Mouse (Mus musculus): ENCODE data around the gene Nr2f2. TPM values are rescaled to one million over a fixed set of nuclear protein-coding genes. Genes with fewer than 3 reads are reported as not detected.

The Nr2f2 gene
- polyA plus RNA-seq, 1 experiment from 2014 or later, result 203 TPM

- peak overlapping the region; percentile 45 for H3K4me2 ChIP-seq (ENCODE audit: low read length)
Observed at GRCm38 (mm10) chr7:70325381-70325780, 41.2 kb downstream of the Nr2f2 start.

GRCm38 (mm10) chr7:70324541-70324940 is 42.0 kb downstream of the Nr2f2 start:
- no peaks in the 10 kb centered on the region for H3K36me3 ChIP-seq (ENCODE audit: insufficient read depth, low read length)
- no peak overlapping the region for H3K9ac ChIP-seq (ENCODE audit: low read depth, low read length)
- H3K4me2 ChIP-seq (ENCODE audit: low read length), result no peak overlapping the region
- H3K9me3 ChIP-seq (replicated peaks; ENCODE audit: low read length), result no peaks in the 10 kb centered on the region
- H3K4me3 ChIP-seq (replicated peaks; ENCODE audit: low read depth, low read length), result no peak overlapping the region
- TF ChIP-seq CTCF (IDR thresholded peaks at IDR 0.05; ENCODE audit: low read depth), result no peak
- 65% methylated on average over 5 of the region's 5 CpGs for WGBS
- no peaks in the 10 kb centered on the region for H3K4me1 ChIP-seq (replicated peaks; ENCODE audit: insufficient read depth, low read length)
- H3K27ac ChIP-seq, result no peak overlapping the region
- ATAC-seq (replicated peaks; ENCODE audit: low FRiP score, low read depth) (no peak), DNase-seq (ENCODE audit: low spot score) (no peak)
- no peaks in the 10 kb centered on the region for H3K27me3 ChIP-seq (ENCODE audit: insufficient read depth, low read length)

More at GRCm38 (mm10) chr7:70325381-70325780, 41.2 kb downstream of the Nr2f2 start:
- Histone ChIP-seq H3K27me3 (ENCODE audit: insufficient read depth, low read length) (no peaks in the 10 kb centered on the region), H3K9me3 (replicated peaks; ENCODE audit: low read length) (no peaks in the 10 kb centered on the region), H3K36me3 (ENCODE audit: insufficient read depth, low read length) (no peaks in the 10 kb centered on the region), H3K27ac (no peak overlapping the region), H3K4me1 (replicated peaks; ENCODE audit: insufficient read depth, low read length) (no peaks in the 10 kb centered on the region), H3K9ac (ENCODE audit: low read depth, low read length) (0 out of 2 replicates have a peak overlapping the region, but pooled peaks have one; percentile 10), H3K4me3 (replicated peaks; ENCODE audit: low read depth, low read length) (peak overlapping the region; percentile 24)
- 12% methylated on average over 18 of the region's 18 CpGs for WGBS
- ATAC-seq (replicated peaks; ENCODE audit: low FRiP score, low read depth), result peak; percentile 38; the same call in 1 of the 2 replicates
- TF ChIP-seq CTCF (IDR thresholded peaks at IDR 0.05; ENCODE audit: low read depth), result no peak
- no peak for DNase-seq (ENCODE audit: low spot score)

GRCm38 (mm10) chr7:70324041-70324440 is 42.5 kb downstream of the Nr2f2 start:
- ATAC-seq (replicated peaks; ENCODE audit: low FRiP score, low read depth) (no peak), DNase-seq (ENCODE audit: low spot score) (no peak)
- H3K36me3 ChIP-seq (ENCODE audit: insufficient read depth, low read length), result no peaks in the 10 kb centered on the region
- H3K4me1 ChIP-seq (replicated peaks; ENCODE audit: insufficient read depth, low read length), result no peaks in the 10 kb centered on the region
- H3K4me2 ChIP-seq (ENCODE audit: low read length), result no peak overlapping the region
- no peak overlapping the region for H3K27ac ChIP-seq
- no peak overlapping the region for H3K4me3 ChIP-seq (replicated peaks; ENCODE audit: low read depth, low read length)
- no peaks in the 10 kb centered on the region for H3K9me3 ChIP-seq (replicated peaks; ENCODE audit: low read length)
- H3K27me3 ChIP-seq (ENCODE audit: insufficient read depth, low read length), result no peaks in the 10 kb centered on the region
- 57% methylated on average over 9 of the region's 9 CpGs for WGBS
- no peak overlapping the region for H3K9ac ChIP-seq (ENCODE audit: low read depth, low read length)
- TF ChIP-seq CTCF (IDR thresholded peaks at IDR 0.05; ENCODE audit: low read depth), result no peak

GRCm38 (mm10) chr7:70305716-70306115 is 60.8 kb downstream of the Nr2f2 start:
- no peak overlapping the region for H3K27ac ChIP-seq
- no peak for DNase-seq (ENCODE audit: low spot score)
- H3K36me3 ChIP-seq (ENCODE audit: insufficient read depth, low read length), result no peaks in the 10 kb centered on the region
- H3K4me2 ChIP-seq (ENCODE audit: low read length), result no peak overlapping the region
- H3K4me1 ChIP-seq (replicated peaks; ENCODE audit: insufficient read depth, low read length), result no peaks in the 10 kb centered on the region
- H3K4me3 ChIP-seq (replicated peaks; ENCODE audit: low read depth, low read length), result no peak overlapping the region
- H3K27me3 ChIP-seq (ENCODE audit: insufficient read depth, low read length), result no peaks in the 10 kb centered on the region
- H3K9me3 ChIP-seq (replicated peaks; ENCODE audit: low read length), result no peaks in the 10 kb centered on the region
- no peak overlapping the region for H3K9ac ChIP-seq (ENCODE audit: low read depth, low read length)
- 49% methylated on average over 7 of the region's 7 CpGs for WGBS
- no peak for TF ChIP-seq CTCF (IDR thresholded peaks at IDR 0.05; ENCODE audit: low read depth)
- no peak for ATAC-seq (replicated peaks; ENCODE audit: low FRiP score, low read depth)

GRCm38 (mm10) chr7:70304426-70304825 is 62.1 kb downstream of the Nr2f2 start:
- H3K4me1 ChIP-seq (replicated peaks; ENCODE audit: insufficient read depth, low read length), result no peaks in the 10 kb centered on the region
- H3K9me3 ChIP-seq (replicated peaks; ENCODE audit: low read length), result no peaks in the 10 kb centered on the region
- H3K4me2 ChIP-seq (ENCODE audit: low read length), result no peak overlapping the region
- no peak overlapping the region for H3K27ac ChIP-seq
- no peaks in the 10 kb centered on the region for H3K36me3 ChIP-seq (ENCODE audit: insufficient read depth, low read length)
- no peak overlapping the region for H3K9ac ChIP-seq (ENCODE audit: low read depth, low read length)
- no peak for TF ChIP-seq CTCF (IDR thresholded peaks at IDR 0.05; ENCODE audit: low read depth)
- DNase-seq (ENCODE audit: low spot score), result no peak
- no peaks in the 10 kb centered on the region for H3K27me3 ChIP-seq (ENCODE audit: insufficient read depth, low read length)
- H3K4me3 ChIP-seq (replicated peaks; ENCODE audit: low read depth, low read length), result no peak overlapping the region
- ATAC-seq (replicated peaks; ENCODE audit: low FRiP score, low read depth), result no peak

Data from kidney, postnatal 0 days (tissue).